Mouse (Mus musculus) gastrocnemius, postnatal 25 days (tissue): ENCODE results near the gene Deup1. TPM values are rescaled to one million over a fixed set of nuclear protein-coding genes. Genes with fewer than 3 reads are reported as not detected.
"Not testable (repeated sequence)": the region's sequence is repeated elsewhere in the genome, so short reads cannot be mapped to it uniquely, and the experiment has no call there.

Experiments used
- DNase-seq: peaks from one replicate; pipeline ENCODE4 v3.0.0; 2022
- total RNA-seq, 2 experiments: library from RNA; stranded (reverse); gene quantifications; 1 replicate in 1 of 2; 2 replicates in 1 of 2; pipeline ENCODE4 v1.2.3; 2021

The Deup1 gene
- total RNA-seq, 2 experiments from 2014 or later, result not detected

DNA sequence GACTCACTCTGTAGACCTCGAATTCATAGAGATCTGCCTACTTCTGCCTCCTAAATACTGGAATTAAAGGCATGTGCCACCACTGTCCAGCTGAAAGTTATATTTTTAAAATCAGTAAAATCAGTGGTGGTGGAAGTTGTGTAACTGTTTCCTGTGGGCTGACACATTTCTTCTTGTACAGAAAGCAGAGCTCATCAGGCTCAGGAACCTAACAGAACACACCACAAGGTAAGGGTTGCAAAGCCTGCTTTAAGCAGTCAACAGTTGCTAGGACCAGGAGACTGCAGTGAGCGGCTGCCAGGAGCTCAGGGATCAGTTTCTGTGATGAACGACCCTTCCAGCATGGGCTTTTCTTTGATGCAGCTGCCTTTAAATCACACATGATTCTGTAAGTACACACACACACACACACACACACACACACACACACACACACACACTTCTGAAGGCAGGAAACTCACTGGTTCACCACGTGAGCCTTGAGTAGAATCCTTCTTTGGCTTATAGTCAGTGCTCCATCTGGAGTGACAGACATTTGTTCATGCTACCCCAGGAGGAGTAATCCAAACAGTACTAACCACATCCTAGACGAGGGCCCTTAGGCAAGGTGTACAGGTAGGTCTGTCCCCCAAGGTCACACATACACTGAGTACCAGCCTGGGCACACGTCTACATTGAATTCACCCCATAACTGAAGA, 40.4 kb downstream of the Deup1 start:
- DNase-seq, result no peak

DNA sequence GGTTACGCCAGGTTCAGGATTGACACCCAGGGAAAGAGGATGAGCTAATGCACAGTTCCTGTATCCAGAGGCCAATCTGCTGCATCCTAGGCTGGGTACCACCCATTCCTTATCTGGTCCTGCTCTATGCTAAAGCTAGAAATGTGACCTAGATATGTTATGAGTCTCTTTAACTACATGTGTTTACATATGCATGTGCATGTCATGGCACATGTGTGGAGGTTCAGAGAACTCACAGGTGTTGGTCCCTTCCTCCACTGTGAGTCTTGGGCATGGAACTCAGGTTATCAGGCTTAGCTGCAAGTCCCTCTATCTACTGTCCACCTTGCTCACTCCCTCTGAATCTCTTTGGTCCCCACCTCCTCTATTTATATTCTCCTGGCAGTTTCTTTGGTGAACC, 41.8 kb downstream of the Deup1 start:
- DNase-seq, result no peak

DNA sequence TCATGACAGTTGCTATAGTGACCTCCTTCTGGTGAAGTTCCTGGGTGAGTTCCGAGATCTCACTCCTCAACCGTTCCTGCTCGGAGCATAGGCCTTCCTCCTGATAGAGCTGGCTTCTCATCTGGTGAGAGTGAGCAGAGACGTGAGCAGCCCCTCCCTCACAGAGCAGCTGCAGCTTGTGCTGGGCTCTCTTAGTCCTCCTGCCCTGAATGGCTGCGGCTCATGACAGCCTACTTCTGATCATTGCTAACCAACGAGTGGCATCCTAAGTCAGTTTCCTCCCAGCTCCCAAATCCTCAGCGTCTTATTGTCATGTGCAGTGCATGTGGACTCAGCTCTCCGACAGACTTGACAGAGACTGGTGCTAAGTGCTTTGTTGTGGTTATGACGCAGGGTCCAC, 43.5 kb downstream of the Deup1 start:
- no peak for DNase-seq

DNA sequence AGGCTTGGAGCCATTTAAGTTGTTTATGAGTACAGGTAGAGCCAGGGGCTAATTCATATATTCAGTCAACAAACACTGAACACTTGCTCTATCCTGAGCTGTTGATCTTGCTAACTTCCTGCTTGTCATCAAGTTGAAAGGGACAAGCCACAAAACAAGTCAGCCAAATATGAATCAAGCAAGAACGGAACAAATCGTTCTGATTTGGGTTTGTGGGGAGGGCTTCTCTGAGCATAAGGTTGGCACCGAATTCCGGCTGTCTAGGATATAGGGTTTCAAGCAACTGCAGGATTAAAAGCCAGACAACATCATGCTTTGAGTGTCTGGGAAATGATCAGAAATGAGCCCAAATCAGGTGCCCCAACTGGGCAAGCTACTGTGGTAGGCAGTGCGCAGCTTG, 45.7 kb downstream of the Deup1 start:
- no peak for DNase-seq

GRCm38 (mm10) chr9:15580176-15580575, 47.6 kb downstream of the Deup1 start:
- DNase-seq, result no peak

GRCm38 (mm10) chr9:15578946-15579345, 48.8 kb downstream of the Deup1 start:
- no peak for DNase-seq

DNA sequence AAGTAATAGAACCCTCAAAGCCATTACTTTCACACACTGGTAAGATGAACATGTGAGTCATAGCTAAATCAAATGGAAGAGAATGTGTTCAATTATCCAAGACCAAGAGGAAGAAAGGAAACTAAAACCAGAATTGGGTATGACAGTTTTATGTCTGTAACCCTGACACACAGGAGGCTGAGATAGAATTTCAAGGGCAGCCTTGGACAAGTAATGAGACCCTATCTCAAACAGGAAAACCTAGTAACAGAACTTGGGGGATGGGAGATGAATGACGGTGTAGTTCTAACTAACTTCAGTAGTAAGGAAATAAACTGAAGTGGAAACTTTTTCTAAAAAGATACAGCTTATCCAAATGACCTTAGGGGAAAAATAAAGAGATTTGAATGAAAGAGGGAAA, 49.3 kb downstream of the Deup1 start:
- no peak for DNase-seq

DNA sequence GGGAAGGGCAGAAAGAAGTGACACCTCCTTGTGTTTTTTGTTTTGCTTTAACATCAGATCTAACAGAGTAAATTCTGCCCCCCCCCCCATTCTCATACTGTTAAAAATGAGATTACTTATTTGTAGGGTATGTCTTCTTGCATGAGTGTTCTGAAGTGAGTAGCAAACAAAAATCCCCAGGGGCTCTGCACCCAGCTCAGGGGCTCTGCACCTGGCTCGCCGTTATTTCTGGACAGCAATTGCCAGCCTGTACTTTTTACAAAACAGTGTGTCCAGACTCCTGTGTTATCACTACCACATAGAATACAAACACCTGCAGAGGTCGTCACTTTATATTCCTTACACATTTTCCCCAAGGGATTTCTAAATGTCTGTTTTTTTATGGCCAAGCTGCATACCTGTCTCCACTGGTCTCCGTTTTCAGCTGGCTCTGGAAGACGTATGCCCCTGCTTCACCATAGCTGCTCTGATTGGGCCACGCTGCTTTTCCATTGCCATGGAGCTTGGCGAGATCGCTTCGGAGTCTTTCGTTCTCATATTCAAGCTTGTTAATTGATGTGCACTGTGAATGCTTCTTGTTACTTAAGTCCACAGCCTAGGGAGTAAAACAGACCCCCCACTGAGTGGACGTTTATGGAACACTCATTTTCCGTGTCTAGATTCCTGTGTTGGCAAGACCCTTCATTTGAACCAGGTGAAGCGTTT, 52.8 kb downstream of the Deup1 start:
- DNase-seq, result no peak

DNA sequence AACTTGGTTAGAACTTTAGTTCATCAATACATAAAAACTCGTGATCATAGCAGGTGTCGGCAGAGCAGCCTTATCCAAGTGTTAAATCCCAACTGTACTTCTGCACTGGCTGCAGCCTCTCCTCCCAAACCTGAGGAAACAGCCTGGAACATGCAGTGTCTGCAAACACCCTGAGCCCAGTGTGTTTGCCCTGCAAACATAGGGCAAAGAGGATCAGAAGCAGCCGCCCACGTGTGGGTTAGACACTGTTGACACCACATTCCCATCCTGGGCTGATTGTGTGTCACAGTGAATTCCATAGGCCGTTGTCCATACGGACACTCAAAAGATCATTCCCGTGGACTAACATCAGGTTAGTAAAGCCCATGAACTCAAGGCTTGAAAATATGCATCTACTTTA, 65.4 kb downstream of the Deup1 start:
- no peak for DNase-seq

DNA sequence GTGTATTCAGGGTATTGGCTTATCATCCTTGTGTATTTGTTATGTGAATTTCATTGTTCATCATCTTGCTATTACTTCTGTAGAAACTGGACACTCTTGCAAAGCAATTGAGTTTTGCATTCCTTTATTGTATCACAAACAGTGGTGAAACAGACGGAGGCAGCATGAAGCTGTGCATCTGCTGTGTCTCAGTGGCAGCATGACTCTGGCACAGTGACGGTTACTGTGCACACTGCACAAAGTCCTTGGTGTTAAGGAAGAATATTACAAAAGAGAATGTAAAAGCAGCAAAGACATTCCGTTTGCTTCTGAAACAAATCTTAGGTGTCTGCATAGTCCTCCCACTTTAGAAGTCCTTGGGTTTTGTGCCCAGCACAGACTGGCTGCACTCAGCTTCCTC, 67.3 kb downstream of the Deup1 start:
- no peak for DNase-seq

DNA sequence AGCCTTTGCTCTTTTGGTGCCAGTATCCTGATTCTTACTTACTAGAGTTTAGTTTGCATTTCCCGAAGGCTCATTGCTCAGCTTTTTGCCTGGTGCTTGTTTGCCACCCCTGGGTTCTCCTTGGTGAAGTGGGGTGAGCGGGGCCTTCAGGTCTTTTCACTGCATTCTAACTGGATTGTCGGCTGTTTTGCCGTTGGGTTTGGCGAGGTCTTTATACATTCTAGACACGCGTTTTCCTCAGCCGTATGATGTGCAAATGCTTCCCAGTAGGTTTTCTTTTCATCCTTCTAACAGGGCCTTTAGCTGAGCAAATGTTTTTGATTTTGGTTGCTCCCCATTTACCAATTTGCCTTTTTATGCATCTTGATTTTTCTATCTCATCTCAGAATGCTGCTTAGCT, 74.4 kb downstream of the Deup1 start:
- DNase-seq, result no peak

DNA sequence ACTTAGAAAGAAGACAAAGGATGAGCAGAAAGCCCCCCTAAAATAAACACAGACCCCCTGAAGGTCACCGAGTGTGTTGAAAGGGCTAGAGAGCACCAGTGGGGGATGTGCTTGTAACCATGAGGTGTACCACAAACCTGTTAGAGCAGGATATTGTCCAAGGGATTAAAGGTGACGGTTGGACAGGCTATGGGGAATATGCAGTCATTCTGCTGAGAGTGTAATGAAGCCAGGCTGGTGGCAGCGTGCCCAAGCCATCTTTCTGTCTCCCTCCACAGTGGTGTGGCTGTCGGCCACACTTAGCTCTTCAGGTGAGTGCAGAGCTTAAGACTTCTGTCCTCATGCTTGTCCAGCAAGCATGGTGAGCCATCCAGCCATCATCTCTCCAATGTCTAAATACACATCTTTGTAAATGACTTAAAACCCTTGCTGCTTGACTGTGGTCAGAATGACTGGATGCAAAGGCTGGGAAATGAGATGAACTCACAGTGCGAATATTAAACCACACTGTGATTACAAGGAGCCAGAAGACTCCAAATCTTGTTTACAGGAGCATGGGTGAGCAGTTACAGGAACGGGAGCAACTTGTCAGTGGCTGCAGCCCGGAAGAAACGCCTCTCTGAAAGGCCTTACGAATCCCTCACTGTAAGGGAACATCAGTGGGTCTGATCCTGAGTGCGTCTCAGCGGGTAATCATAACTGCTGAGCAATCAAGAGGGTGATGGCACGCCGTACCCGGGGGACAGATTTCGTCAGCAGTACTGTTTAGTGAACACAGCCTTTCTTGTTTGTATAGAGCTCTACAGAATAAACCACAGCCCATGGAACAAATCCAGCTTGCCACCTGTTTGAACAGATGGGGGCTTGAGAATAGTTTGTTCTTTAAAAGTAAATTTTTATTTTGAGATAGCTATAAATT, 75.5 kb downstream of the Deup1 start:
- DNase-seq, result no peak

DNA sequence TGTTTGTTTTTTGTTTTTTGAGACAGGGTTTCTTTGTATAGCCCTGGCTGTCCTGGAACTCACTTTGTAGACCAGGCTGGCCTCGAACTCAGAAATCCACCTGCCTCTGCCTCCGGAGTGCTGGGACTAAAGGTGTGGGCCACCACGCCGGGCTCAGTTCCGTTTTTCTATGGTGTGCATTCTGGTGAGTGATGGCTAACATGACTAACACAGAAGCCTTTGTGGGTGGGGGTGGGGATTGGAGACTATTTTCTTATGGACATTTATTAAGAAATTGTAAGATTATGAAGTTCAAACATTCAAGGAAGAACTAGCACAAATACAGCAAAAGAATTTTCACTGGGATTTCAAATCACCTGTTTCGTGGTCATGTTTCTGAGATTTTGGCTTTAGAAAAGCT, 76.7 kb downstream of the Deup1 start:
- not testable (repeated sequence) for DNase-seq

GRCm38 (mm10) chr9:15550461-15550961, 77.2 kb downstream of the Deup1 start:
- no peak for DNase-seq

DNA sequence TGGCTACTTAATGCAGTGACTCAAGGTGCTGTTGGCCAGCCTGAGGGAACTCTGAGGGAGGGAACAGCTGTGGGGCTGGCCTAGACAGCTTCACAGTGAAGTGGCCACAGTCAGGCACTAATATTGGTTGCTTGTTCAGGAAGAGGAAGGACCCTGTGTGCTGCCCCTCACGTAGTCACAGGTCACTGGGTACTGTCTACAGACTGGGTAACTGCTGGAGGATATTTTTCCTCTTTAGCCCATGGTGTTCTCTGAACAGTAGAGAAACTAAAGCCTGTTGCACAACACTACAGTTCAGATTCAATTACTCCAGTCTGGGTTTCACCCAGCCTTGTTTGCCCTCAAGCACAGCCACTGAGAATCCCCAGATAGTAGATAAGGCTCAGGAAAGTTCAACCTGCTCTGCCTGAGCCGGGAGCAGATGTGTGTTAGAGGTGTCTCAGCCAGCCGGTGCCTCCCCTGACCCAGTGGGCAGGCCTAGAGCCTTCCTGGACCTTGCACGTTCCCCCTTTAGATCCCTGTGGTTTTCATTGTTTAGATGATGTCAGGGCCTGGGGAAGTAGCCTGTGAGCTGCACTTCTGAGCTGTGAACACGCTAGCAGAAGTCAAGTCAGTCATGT, 85.9 kb downstream of the Deup1 start:
- no peak for DNase-seq

DNA sequence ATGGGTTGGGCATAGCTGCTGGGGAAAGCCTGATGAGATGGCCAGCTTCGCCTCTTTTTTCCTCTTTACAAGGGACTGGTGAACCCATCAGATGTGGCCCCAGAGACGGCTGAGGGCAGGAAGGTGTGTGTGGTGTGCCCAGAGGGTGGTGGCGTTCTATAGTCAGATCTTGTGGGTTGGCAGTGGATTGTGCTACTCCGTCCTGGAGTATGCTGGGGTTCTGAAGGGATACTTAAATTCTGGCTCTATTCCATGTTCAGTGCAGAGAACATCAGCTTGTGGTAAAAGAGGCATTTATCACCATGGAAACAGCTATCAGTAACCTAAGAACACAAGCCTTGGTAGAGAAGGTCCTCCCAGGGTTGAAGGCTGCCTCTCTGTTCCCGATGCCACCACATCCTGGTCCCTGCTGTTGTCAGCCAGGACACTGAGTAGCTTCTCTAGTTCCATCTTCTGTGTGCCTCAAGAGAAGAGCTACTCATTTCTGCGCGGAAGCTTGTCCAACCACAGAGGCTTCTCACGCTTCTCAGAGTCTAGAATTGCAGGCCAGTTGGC, 88.7 kb downstream of the Deup1 start:
- no peak for DNase-seq

- DNase-seq, result no peak
Measured at GRCm38 (mm10) chr9:15537455-15538048, 90.2 kb downstream of the Deup1 start.

GRCm38 (mm10) chr9:15536861-15537426, 90.8 kb downstream of the Deup1 start:
- DNase-seq, result no peak

DNA sequence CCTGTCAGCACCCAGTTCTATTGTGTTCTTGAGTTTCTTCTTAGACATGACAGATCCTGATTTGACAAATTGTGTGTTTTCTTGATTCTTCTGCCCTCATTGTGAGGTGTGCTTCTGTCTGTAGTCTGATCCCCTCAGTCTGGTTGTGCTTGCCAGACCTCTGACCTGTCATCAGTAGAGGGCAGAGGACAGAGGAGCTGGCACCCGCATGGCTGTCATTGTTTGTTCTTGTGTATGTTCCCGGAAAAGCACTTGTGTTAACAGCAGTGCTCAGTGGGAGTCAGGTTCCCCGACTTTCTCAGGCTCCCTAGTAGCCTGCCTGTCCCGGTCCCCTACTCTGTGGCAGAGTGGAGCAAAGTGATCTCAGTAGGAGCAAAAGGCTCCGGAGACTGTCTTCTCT, 92.3 kb downstream of the Deup1 start:
- no peak for DNase-seq

GRCm38 (mm10) chr9:15534110-15534509, 93.6 kb downstream of the Deup1 start:
- DNase-seq, result no peak
